Mouse (Mus musculus): ENCODE data around the gene St5. TPM values are rescaled to one million over a fixed set of nuclear protein-coding genes. Genes with fewer than 3 reads are reported as not detected.

St5 gene
- polyA plus RNA-seq, 1 experiment, result 123 TPM

DNA sequence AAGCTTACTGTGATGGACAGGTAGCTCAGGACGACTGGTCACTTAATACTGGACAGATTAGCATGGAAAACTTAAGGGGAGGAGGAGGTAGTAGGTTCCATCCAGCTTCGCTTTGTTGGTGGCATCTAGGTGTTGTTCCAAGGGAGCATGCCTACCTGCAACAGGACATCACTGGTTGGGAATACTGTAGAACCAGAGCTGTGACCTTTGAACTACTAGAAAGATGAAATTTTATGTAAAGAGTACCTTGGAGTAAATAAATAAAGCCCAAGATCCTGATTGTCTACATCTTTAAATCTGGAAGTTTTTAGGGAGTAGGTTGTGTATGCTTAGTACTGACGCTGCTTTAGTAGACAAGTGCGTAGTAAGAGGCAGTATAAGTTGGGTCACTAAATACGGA lies 181.3 kb downstream of the St5 start:
- DNase-seq, result no peak
- Histone ChIP-seq H3K4me1 (ENCODE audit: control insufficient read depth, insufficient read depth, low read length) (peaks cover 14% of the 10 kb centered on the region), H3K4me3 (replicated peaks; ENCODE audit: extremely low read depth, low read depth, low read length) (no peak overlapping the region)
- 71% methylated on average over 5 of the region's 5 CpGs for WGBS
- TF ChIP-seq POLR2A (IDR thresholded peaks at IDR 0.05; ENCODE audit: borderline replicate concordance, extremely low read depth, low read depth, low read length) (no peak), CTCF (IDR thresholded peaks at IDR 0.05; ENCODE audit: insufficient read depth, low read length) (no peak)

DNA sequence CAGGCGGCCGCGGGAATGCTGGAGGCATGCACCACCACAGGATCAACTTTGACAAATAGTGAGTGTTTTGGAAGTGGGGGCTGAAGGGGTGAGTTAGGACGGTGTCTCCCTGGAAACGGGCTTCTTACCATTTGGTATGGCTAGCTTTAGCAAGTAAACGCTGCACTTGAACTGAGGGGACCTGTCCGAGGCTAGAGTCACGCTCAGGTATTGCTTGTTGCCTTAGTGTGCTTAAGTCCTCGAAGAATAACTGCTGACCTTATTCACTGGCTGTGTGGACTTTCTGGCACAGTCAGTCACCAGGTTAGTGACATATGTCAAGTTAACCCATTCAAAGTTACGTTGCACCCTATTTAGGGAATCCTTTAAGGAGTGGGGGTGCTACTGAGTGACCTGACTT lies 183.5 kb downstream of the St5 start:
- no peak for DNase-seq
- TF ChIP-seq CTCF (IDR thresholded peaks at IDR 0.05; ENCODE audit: insufficient read depth, low read length), result no peak
- peak overlapping the region; percentile 99 for H3K4me3 ChIP-seq (replicated peaks; ENCODE audit: extremely low read depth, low read depth, low read length)
- 3% methylated on average over 10 of the region's 10 CpGs for WGBS
- H3K4me1 ChIP-seq (ENCODE audit: control insufficient read depth, insufficient read depth, low read length), result peaks cover 14% of the 10 kb centered on the region

DNA sequence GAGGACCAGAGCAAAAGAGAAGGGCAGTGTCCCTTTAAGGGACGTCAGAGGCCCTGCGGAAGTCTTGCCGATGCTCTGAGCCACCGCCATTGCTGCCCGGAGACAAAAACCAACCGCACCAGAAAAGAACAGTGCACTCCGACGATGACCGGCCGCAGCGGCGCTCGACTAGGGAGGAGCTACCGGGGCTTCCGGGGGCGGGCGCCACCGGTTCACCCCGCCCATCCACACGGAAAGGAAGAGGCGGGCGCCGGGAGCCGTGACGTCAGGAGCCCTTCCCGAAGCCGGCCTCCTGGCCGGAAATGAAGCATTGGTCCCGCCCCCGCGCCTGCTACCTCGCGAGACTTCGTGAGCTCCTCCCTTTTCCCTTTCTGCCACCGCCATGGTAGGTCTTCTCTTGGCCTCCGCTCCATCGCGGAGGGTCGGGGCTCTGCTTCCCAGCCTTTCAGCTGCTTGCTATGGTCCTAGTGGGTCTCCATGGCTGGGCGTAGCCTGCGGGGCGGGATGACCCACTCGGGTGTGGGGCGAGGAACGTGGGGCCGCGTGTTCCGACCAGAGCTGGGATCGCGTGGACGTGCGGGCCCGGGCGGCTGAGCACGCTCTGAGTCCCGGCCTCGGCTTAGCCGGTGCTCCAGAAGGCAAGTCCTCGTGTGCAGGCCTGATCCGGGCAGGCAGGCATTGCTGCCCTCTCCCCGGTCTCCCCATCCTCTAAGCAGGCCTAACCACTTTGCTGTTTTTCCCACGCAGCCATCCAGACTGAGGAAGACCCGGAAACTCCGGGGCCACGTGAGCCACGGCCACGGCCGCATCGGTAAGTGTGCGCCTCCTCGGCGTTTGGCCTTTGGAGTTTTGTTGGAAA lies 184.3 kb downstream of the St5 start, which contains the start of gene Rpl27a:
Gene Rpl27a (plus strand): TSS at position 310 of the 859 bp plus-strand sequence.
- Histone ChIP-seq H3K4me1 (ENCODE audit: control insufficient read depth, insufficient read depth, low read length) (peaks cover 8% of the 10 kb centered on the region), H3K4me3 (replicated peaks; ENCODE audit: extremely low read depth, low read depth, low read length) (peak within 1 kb of the TSS; percentile 99)
- WGBS, result 1% methylated on average over 71 of the region's 72 CpGs
- DNase-seq, result peak; percentile 99
- peak; percentile 90 for TF ChIP-seq POLR2A (IDR thresholded peaks at IDR 0.05; ENCODE audit: borderline replicate concordance, extremely low read depth, low read depth, low read length)
- no peak for TF ChIP-seq CTCF (IDR thresholded peaks at IDR 0.05; ENCODE audit: insufficient read depth, low read length)

DNA sequence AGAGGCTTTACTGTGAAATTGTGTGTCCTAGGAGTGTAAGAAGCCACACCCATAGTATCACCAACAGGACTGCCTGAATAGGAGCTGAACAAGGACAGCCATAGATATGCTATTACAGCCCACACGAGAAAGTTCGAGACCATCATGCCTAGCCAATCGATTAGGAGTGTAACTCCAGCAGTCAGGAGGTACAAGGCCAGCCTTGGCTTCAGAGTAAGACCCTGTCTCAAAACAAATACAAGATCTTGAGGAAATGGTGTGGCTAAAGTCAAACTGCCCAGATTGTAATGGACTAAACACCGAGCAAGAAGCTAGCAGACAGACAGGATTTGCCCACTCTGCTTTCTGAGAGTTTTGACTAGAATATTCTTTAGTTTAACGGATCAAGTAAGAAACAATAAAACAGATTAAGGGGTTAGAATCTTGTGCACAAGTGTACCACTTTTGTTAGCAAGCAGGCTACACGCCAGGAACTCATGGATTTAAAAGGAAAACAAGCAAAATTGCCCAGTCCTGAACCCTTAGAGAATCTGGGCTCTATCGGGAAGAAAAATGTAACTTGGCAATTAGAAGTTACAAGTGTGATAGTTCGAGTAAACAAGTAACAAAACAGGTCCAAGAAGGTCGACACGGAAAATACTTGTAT lies 185.2 kb downstream of the St5 start:
- WGBS, result 12% methylated on average over 10 of the region's 10 CpGs
- peak overlapping the region; percentile 74 for H3K4me3 ChIP-seq (replicated peaks; ENCODE audit: extremely low read depth, low read depth, low read length)
- TF ChIP-seq CTCF (IDR thresholded peaks at IDR 0.05; ENCODE audit: insufficient read depth, low read length) (no peak), POLR2A (IDR thresholded peaks at IDR 0.05; ENCODE audit: borderline replicate concordance, extremely low read depth, low read depth, low read length) (no peak)
- peaks cover 5% of the 10 kb centered on the region for H3K4me1 ChIP-seq (ENCODE audit: control insufficient read depth, insufficient read depth, low read length)
- no peak for DNase-seq

DNA sequence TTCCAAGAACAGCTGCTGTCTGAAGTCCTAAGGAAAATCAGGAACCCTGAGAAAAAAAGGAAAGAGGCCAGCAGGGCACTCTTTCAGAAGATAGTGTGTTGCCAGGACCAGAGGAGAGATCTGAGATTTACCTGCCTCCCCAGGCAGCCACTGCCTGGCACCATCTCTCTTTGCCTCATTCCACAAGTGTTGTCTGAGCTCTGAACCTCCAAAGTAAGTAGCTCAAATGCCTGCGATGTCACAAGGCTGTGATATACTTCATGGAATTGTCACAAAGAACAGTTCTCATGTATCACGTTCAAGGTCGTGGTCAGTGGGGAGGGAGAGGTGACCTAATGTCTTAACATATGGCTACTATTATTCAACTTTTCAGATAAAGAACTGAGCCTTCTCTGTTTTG lies 186.9 kb downstream of the St5 start:
- no peak overlapping the region for H3K4me3 ChIP-seq (replicated peaks; ENCODE audit: extremely low read depth, low read depth, low read length)
- peaks cover 5% of the 10 kb centered on the region for H3K4me1 ChIP-seq (ENCODE audit: control insufficient read depth, insufficient read depth, low read length)
- TF ChIP-seq POLR2A (IDR thresholded peaks at IDR 0.05; ENCODE audit: borderline replicate concordance, extremely low read depth, low read depth, low read length) (no peak), CTCF (IDR thresholded peaks at IDR 0.05; ENCODE audit: insufficient read depth, low read length) (no peak)
- DNase-seq, result no peak
- 75% methylated on average over 3 of the region's 3 CpGs for WGBS

DNA sequence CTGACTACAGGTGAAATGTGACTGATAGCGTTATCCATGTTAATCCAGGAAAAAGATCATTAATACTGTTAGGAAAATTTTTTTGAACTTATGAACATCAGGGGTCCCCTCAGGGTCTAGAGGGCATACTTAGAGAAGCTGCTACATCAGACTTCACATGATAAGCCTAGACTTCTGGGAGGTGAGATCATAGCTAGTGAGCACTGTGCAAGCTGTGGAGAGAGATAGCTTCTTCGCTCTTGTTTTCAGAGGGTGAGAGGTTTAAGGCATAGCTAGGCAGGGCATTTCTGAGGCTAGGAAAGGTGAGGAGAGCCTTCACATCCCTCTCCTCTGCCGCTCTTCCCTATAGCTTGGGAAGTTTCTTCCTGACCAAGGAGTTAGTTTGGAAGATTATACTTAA lies 191.6 kb downstream of the St5 start:
- H3K4me3 ChIP-seq (replicated peaks; ENCODE audit: extremely low read depth, low read depth, low read length), result no peak overlapping the region
- no peaks in the 10 kb centered on the region for H3K4me1 ChIP-seq (ENCODE audit: control insufficient read depth, insufficient read depth, low read length)
- no peak for DNase-seq
- WGBS, result 92% methylated on average over 3 of the region's 3 CpGs
- TF ChIP-seq POLR2A (IDR thresholded peaks at IDR 0.05; ENCODE audit: borderline replicate concordance, extremely low read depth, low read depth, low read length) (no peak), CTCF (IDR thresholded peaks at IDR 0.05; ENCODE audit: insufficient read depth, low read length) (no peak)

DNA sequence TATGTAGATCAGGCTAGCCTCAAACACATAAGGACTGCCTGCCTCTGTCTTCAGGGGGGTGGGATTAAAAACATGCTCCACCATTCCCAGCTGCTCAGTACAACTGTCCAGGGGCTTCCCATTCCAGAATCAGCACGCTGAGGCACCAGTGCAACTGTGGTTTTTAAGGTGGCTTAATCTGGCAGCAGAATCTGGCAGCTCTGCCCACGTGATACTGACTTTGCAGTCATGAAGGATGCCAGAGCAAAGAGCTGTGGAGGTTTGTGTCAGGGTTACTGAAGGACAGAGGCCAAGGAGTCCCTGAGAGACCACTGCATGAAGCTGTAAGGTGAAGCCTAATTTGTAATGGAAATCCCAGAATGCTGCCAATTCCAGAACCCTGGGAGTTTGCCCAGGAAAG lies 192.6 kb downstream of the St5 start:
- WGBS, result 58% methylated on average over 2 of the region's 2 CpGs
- TF ChIP-seq POLR2A (IDR thresholded peaks at IDR 0.05; ENCODE audit: borderline replicate concordance, extremely low read depth, low read depth, low read length) (no peak), CTCF (IDR thresholded peaks at IDR 0.05; ENCODE audit: insufficient read depth, low read length) (no peak)
- no peaks in the 10 kb centered on the region for H3K4me1 ChIP-seq (ENCODE audit: control insufficient read depth, insufficient read depth, low read length)
- no peak for DNase-seq
- H3K4me3 ChIP-seq (replicated peaks; ENCODE audit: extremely low read depth, low read depth, low read length), result no peak overlapping the region

DNA sequence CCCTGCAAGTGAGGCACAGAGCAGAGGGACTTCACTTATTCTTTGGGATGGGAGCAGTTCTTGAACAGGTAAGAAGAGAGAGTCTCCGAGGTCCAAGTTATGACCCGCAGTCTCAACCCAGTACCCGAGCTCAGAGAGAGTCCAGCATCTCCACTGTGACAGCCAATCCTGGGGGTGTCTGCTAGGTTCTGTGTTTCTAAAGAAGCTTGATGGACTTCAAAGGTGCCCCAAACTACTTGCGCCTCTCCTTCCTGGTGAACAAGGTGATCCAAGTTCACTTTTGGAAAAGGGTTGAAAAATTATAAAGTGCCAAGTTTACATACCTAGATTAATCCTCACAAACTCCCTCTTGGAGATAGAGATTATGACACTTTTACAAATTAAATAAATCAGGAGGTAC lies 195.4 kb downstream of the St5 start, which contains the start of gene Trim66:
Gene Trim66 (minus strand): TSS at position 101 of the 400 bp plus-strand sequence.
- DNase-seq, result no peak
- no peak within 1 kb of the TSS for H3K4me3 ChIP-seq (replicated peaks; ENCODE audit: extremely low read depth, low read depth, low read length)
- WGBS, result 87% methylated on average over 4 of the region's 4 CpGs
- no peak for TF ChIP-seq POLR2A (IDR thresholded peaks at IDR 0.05; ENCODE audit: borderline replicate concordance, extremely low read depth, low read depth, low read length)
- no peak for TF ChIP-seq CTCF (IDR thresholded peaks at IDR 0.05; ENCODE audit: insufficient read depth, low read length)
- H3K4me1 ChIP-seq (ENCODE audit: control insufficient read depth, insufficient read depth, low read length), result no peaks in the 10 kb centered on the region

DNA sequence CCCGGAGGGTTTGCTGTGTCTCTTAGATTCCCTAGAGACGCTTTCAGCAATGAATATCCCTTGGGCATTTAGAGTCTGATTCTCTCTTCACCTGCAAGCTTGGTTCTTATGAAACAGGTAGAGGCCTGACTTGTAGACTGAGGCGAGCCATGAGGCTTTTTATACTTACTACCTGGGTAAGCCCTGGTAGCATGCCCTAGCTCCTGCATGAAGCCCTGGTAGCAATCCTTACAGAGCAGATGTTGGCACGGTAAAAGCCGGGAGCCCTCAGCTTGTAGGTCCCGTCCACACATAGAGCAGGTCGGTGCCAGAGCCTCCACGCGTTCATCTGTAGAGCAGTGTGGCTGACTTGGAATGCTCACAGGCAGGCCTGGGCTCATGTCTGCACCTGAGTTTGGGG lies 195.8 kb downstream of the St5 start:
- Histone ChIP-seq H3K4me3 (replicated peaks; ENCODE audit: extremely low read depth, low read depth, low read length) (no peak overlapping the region), H3K4me1 (ENCODE audit: control insufficient read depth, insufficient read depth, low read length) (no peaks in the 10 kb centered on the region)
- WGBS, result 62% methylated on average over 9 of the region's 9 CpGs
- TF ChIP-seq CTCF (IDR thresholded peaks at IDR 0.05; ENCODE audit: insufficient read depth, low read length) (no peak), POLR2A (IDR thresholded peaks at IDR 0.05; ENCODE audit: borderline replicate concordance, extremely low read depth, low read depth, low read length) (no peak)
- DNase-seq, result no peak

DNA sequence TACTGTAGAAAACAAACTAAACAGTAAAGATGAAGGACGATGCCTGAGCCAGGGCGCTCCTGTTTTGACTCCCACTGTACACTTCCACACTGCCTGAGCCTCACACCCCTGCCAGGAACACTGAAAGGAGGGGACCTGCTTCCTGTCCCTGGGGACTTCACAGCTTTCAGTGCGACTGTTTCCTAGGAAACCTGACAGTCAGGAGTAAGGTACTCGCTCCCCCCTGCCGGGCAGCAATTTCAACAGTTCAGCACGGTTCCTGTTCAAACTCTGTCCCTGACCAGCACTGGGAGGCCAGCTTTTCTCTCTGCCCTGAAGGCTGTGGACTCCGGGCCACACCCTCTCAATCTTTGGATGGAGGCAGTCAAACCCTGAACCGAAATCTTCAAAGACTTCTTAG lies 196.3 kb downstream of the St5 start:
- WGBS, result 15% methylated on average over 8 of the region's 8 CpGs
- no peak overlapping the region for H3K4me3 ChIP-seq (replicated peaks; ENCODE audit: extremely low read depth, low read depth, low read length)
- no peak for DNase-seq
- TF ChIP-seq POLR2A (IDR thresholded peaks at IDR 0.05; ENCODE audit: borderline replicate concordance, extremely low read depth, low read depth, low read length), result no peak
- TF ChIP-seq CTCF (IDR thresholded peaks at IDR 0.05; ENCODE audit: insufficient read depth, low read length), result no peak
- H3K4me1 ChIP-seq (ENCODE audit: control insufficient read depth, insufficient read depth, low read length), result no peaks in the 10 kb centered on the region
